Mouse (Mus musculus) adrenal gland, postnatal 10 days (tissue): Measurements from ENCODE around the gene Hnrnpll. TPM values are rescaled to one million over a fixed set of nuclear protein-coding genes. Genes with fewer than 3 reads are reported as not detected.
"Not testable (repeated sequence)": the region's sequence is repeated elsewhere in the genome, so short reads cannot be mapped to it uniquely, and the experiment has no call there.

Source experiments
- DNase-seq: peaks from one replicate; pipeline ENCODE4 v3.0.0; 2021; ENCODE audit warnings: mixed read lengths
- total RNA-seq, 2 experiments: library from RNA; stranded (reverse); gene quantifications; 2 replicates each; pipeline ENCODE4 v1.2.3; 2021

The Hnrnpll gene
- total RNA-seq, 2 experiments from 2014 or later: 45.4 to 57.6 TPM

GRCm38 (mm10) chr17:80060151-80060550, 2.0 kb downstream of the Hnrnpll start:
- DNase-seq: no peak

GRCm38 (mm10) chr17:80059731-80060130, 2.4 kb downstream of the Hnrnpll start:
- peak; percentile 38 for DNase-seq

- DNase-seq: no peak
Measured at GRCm38 (mm10) chr17:80058501-80058900, 3.6 kb downstream of the Hnrnpll start.

- peak; percentile 63 for DNase-seq
Measured at GRCm38 (mm10) chr17:80053931-80054734, 8.0 kb downstream of the Hnrnpll start.

GRCm38 (mm10) chr17:80051682-80052081, 10.5 kb downstream of the Hnrnpll start:
- no peak for DNase-seq

GRCm38 (mm10) chr17:80049300-80049699, 12.8 kb downstream of the Hnrnpll start:
- DNase-seq: not testable (repeated sequence)

GRCm38 (mm10) chr17:80048230-80048629, 13.9 kb downstream of the Hnrnpll start:
- DNase-seq: peak; percentile 75

- no peak for DNase-seq
Measured at GRCm38 (mm10) chr17:80041739-80042138, 20.4 kb downstream of the Hnrnpll start.

- DNase-seq: no peak
Measured at GRCm38 (mm10) chr17:80028675-80029074, 33.5 kb downstream of the Hnrnpll start.

- DNase-seq: no peak
Measured at GRCm38 (mm10) chr17:80026189-80026936, 35.8 kb downstream of the Hnrnpll start.

GRCm38 (mm10) chr17:80022090-80022489, 40.0 kb downstream of the Hnrnpll start:
- no peak for DNase-seq

GRCm38 (mm10) chr17:80020495-80020894, 41.6 kb downstream of the Hnrnpll start:
- no peak for DNase-seq

GRCm38 (mm10) chr17:80018976-80019541, 43.1 kb downstream of the Hnrnpll start:
- DNase-seq: peak; percentile 59

- no peak for DNase-seq
Measured at GRCm38 (mm10) chr17:80018239-80018975, 43.7 kb downstream of the Hnrnpll start.

- DNase-seq: peak; percentile 74
Measured at GRCm38 (mm10) chr17:80017389-80017788, 44.7 kb downstream of the Hnrnpll start.

GRCm38 (mm10) chr17:80016400-80016799, 45.7 kb downstream of the Hnrnpll start:
- not testable (repeated sequence) for DNase-seq

GRCm38 (mm10) chr17:80014361-80014809, 47.7 kb downstream of the Hnrnpll start:
- no peak for DNase-seq

- DNase-seq: no peak
Measured at GRCm38 (mm10) chr17:80009926-80010325, 52.2 kb downstream of the Hnrnpll start.

- DNase-seq: peak; percentile 80
Measured at GRCm38 (mm10) chr17:80008847-80009246, 53.3 kb downstream of the Hnrnpll start.

GRCm38 (mm10) chr17:80004345-80005239, 57.5 kb downstream of the Hnrnpll start:
- peak; percentile 91 for DNase-seq

GRCm38 (mm10) chr17:80003851-80004250, 58.3 kb downstream of the Hnrnpll start:
- not testable (repeated sequence) for DNase-seq
